Mouse (Mus musculus) Patski (cell line): ENCODE measurements at regions not wholly inside any gene's neighbourhood (a gene's known extent, or its start where the extent isn't known, plus 50 kb on each side); places are given as distances from the start of the nearest gene placed in this dataset.

Experiments
- ATAC-seq: fragments of 100-300 bp; one replicate; pipeline ENCODE4 v1.8.0; 2021
- CTCF ChIA-PET: fragments of 350-600 bp; sonication (Branson Sonifier 250); formaldehyde crosslinking; loops from one replicate; lab custom pipeline; 2022; ENCODE audit warnings: inconsistent platforms; lab: Charles Lee
- POLR2A ChIA-PET: fragments of 350-600 bp; sonication (Branson Sonifier 250); formaldehyde crosslinking; loops from one replicate; lab custom pipeline; 2022; ENCODE audit warnings: antibody characterized with exemption, inconsistent platforms; lab: Charles Lee
- DNase-seq: peaks from one replicate; pipeline ENCODE4 v3.0.0-alpha.2; 2011; ENCODE audit warnings: low read depth, low spot score
- H3K27me3 ChIP-seq: fragments of 371-371 bp; one replicate; pipeline ENCODE4 v1.5.1; 2021
- CTCF ChIP-seq: fragments of 100-300 bp; IDR thresholded peaks from one replicate; pipeline ENCODE4 v1.5.1; 2021
- in situ Hi-C: fragments of 300-500 bp; cut with MboI; formaldehyde crosslinking; loops from 3 replicates; pipeline ENCODE4 v1.11.1; 2018; ENCODE audit warnings: low pct_unique_long_range_greater_than_20kb, mixed read lengths

- CTCF ChIA-PET: interaction anchor here (1.5 to 1.6 kb wide), 2 partner anchors 12 to 14 kb away, joined by 3 to 4 read pairs; no protein-coding TSS in a partner anchor
- no peak for ATAC-seq
- POLR2A ChIA-PET: interaction anchor here (0.7 kb wide), 1 partner anchor 24 kb away, joined by 3 read pairs; no protein-coding TSS in a partner anchor
- no peaks in the 10 kb centered on the region for H3K27me3 ChIP-seq
- in situ Hi-C loops: no loop called here
- DNase-seq: no peak
- TF ChIP-seq CTCF: no peak
These were observed 62.3 kb upstream of the Agr3 start for GRCm38 (mm10) chr12:35863141-35863540.

- CTCF ChIA-PET: no interaction called here
- POLR2A ChIA-PET: no interaction called here
- H3K27me3 ChIP-seq: no peaks in the 10 kb centered on the region
- no peak for DNase-seq
- in situ Hi-C loops: no loop called here
- no peak for TF ChIP-seq CTCF
- ATAC-seq: no peak
These were observed 72.3 kb upstream of the Agr3 start for GRCm38 (mm10) chr12:35853159-35853558.

- no peak for ATAC-seq
- ChIA-PET CTCF (no interaction called here), POLR2A (no interaction called here)
- no peaks in the 10 kb centered on the region for H3K27me3 ChIP-seq
- no peak for TF ChIP-seq CTCF
- in situ Hi-C loops: loop anchor here (25.0 kb wide), 1 partner anchor 1185 kb away; no protein-coding TSS in a partner anchor
- no peak for DNase-seq
These were observed 78.4 kb upstream of the Agr3 start for GRCm38 (mm10) chr12:35846905-35847610.

GRCm38 (mm10) chr12:35836946-35837345 lies 88.5 kb upstream of the Agr3 start:
- CTCF ChIA-PET: interaction anchor here (2.5 kb wide), 1 partner anchor 48 kb away, joined by 6 read pairs; no protein-coding TSS in a partner anchor
- ATAC-seq (no peak), DNase-seq (no peak)
- TF ChIP-seq CTCF: no peak
- in situ Hi-C loops: loop anchor here (10.0 to 25.0 kb wide), 5 partner anchors 162 to 1175 kb away; partner anchors contain the start of gene Ahr
- no peaks in the 10 kb centered on the region for H3K27me3 ChIP-seq
- POLR2A ChIA-PET: interaction anchor here (0.6 kb wide), 1 partner anchor 175 kb away, joined by 3 read pairs; no protein-coding TSS in a partner anchor

GRCm38 (mm10) chr12:35833285-35833684 lies 92.1 kb upstream of the Agr3 start:
- ChIA-PET POLR2A (no interaction called here), CTCF (no interaction called here)
- DNase-seq (peak; percentile 54), ATAC-seq (peak; percentile 91)
- TF ChIP-seq CTCF: no peak
- in situ Hi-C loops: loop anchor here (10.0 to 25.0 kb wide), 5 partner anchors 158 to 1171 kb away; partner anchors contain the start of gene Ahr
- H3K27me3 ChIP-seq: no peaks in the 10 kb centered on the region

GRCm38 (mm10) chr12:35831922-35832512 lies 93.4 kb upstream of the Agr3 start:
- no peak for TF ChIP-seq CTCF
- in situ Hi-C loops: loop anchor here (10.0 to 25.0 kb wide), 5 partner anchors 157 to 1170 kb away; partner anchors contain the start of gene Ahr
- POLR2A ChIA-PET: no interaction called here
- no peaks in the 10 kb centered on the region for H3K27me3 ChIP-seq
- DNase-seq (no peak), ATAC-seq (no peak)
- CTCF ChIA-PET: interaction anchor here (1.0 to 1.5 kb wide), 10 partner anchors 53 to 614 kb away, joined by 3 to 24 read pairs (median 4); partner anchors contain the start of gene Ahr

- ChIA-PET CTCF (interaction anchor here (0.6 to 1.5 kb wide), 16 partner anchors 53 to 613 kb away, joined by 3 to 24 read pairs (median 4); partner anchors contain the start of gene Ahr), POLR2A (no interaction called here)
- in situ Hi-C loops: loop anchor here (10.0 to 25.0 kb wide), 5 partner anchors 156 to 1169 kb away; partner anchors contain the start of gene Ahr
- DNase-seq (peak; percentile 81), ATAC-seq (peak; percentile 68)
- TF ChIP-seq CTCF: peak; percentile 81
- H3K27me3 ChIP-seq: no peaks in the 10 kb centered on the region
These were observed 94.2 kb upstream of the Agr3 start for GRCm38 (mm10) chr12:35831268-35831667.

GRCm38 (mm10) chr12:35827797-35828196 lies 97.6 kb upstream of the Agr3 start:
- ChIA-PET POLR2A (interaction anchor here (0.7 kb wide), 1 partner anchor 782 kb away, joined by 3 read pairs; no protein-coding TSS in a partner anchor), CTCF (no interaction called here)
- in situ Hi-C loops: loop anchor here (25.0 kb wide), 1 partner anchor 1165 kb away; no protein-coding TSS in a partner anchor
- DNase-seq (no peak), ATAC-seq (no peak)
- H3K27me3 ChIP-seq: no peaks in the 10 kb centered on the region
- TF ChIP-seq CTCF: no peak

GRCm38 (mm10) chr12:35826990-35827389 lies 98.4 kb upstream of the Agr3 start:
- TF ChIP-seq CTCF: no peak
- ChIA-PET POLR2A (no interaction called here), CTCF (interaction anchor here (1.7 kb wide), 1 partner anchor 295 kb away, joined by 6 read pairs; no protein-coding TSS in a partner anchor)
- H3K27me3 ChIP-seq: no peaks in the 10 kb centered on the region
- in situ Hi-C loops: loop anchor here (25.0 kb wide), 1 partner anchor 1165 kb away; no protein-coding TSS in a partner anchor
- ATAC-seq (no peak), DNase-seq (no peak)

GRCm38 (mm10) chr12:35824587-35824987 lies 100.8 kb upstream of the Agr3 start:
- no peaks in the 10 kb centered on the region for H3K27me3 ChIP-seq
- POLR2A ChIA-PET: no interaction called here
- in situ Hi-C loops: no loop called here
- DNase-seq (no peak), ATAC-seq (no peak)
- CTCF ChIA-PET: no interaction called here
- TF ChIP-seq CTCF: no peak
